In the genomic region with DNA sequence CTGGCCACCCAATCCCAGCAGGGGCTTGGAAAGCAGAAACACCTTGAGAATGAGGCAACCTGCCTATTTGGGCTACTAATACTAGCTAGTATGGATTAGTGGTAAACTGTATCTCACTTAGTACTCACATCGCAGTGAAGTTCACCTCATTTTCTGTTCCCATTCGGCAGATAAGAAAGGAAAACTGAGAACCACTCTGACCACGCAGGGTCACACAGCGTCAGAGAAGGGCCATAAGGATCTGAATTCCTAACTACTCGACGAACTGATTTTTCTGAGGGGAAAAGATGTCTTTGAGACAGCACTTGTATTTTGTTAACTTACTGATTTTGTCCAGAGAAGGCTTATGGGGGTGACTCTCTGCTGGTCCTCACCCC, we compare ENCODE assay signal across 8 mouse cellular contexts. TPM values are rescaled to one million over a fixed set of nuclear protein-coding genes. Genes with fewer than 3 reads are reported as not detected.
DNase-seq lines count a peak whose midpoint lies in the region; ATAC-seq and TF ChIP-seq lines count a peak whose summit lies in the region.

No protein-coding gene starts in this region.

- WGBS in kidney, postnatal 0 days: 26% methylated on average over 6 of the region's 6 CpGs
- 32% methylated on average over 6 of the region's 6 CpGs for WGBS in embryonic facial prominence, embryonic 10.5 days

- no peak for DNase-seq in kidney, postnatal 0 days (ENCODE audit: low spot score)
- no peak for DNase-seq in kidney, postnatal 10 days
- no peak for DNase-seq in embryonic facial prominence, embryonic 10.5 days (ENCODE audit: low spot score)
- peak; percentile 53 for DNase-seq in naive thymus-derived CD4-positive, alpha-beta T cell, adult 2 months (ENCODE audit: low read depth)
- no peak for DNase-seq in right cerebral cortex, postnatal 25 days
- no peak for DNase-seq in gastrocnemius, postnatal 36 days

- peak overlapping the region; percentile 93 for H3K4me2 ChIP-seq in kidney, postnatal 0 days (ENCODE audit: low read length)

- no peaks in the 10 kb centered on the region for H3K36me3 ChIP-seq in kidney, postnatal 0 days (ENCODE audit: insufficient read depth, low read length)
- no peaks in the 10 kb centered on the region for H3K36me3 ChIP-seq in embryonic facial prominence, embryonic 10.5 days (replicated peaks)

- intact Hi-C loops in gastrocnemius, postnatal 36 days (cut with DNase I): loop anchor here (2.0 kb wide), 1 partner anchor 71 kb away; no protein-coding TSS in a partner anchor

- peak overlapping the region; percentile 99 for H3K9ac ChIP-seq in kidney, postnatal 0 days (ENCODE audit: low read depth, low read length)

- peak overlapping the region; percentile 95 for H3K27ac ChIP-seq in kidney, postnatal 0 days
- H3K27ac ChIP-seq in embryonic facial prominence, embryonic 10.5 days (replicated peaks): peak overlapping the region; percentile 99

- no peak for ATAC-seq in kidney, postnatal 0 days (replicated peaks; ENCODE audit: low FRiP score, low read depth)
- peak; percentile 15 for ATAC-seq in inflammation-experienced regulatory T-cells, adult 6 months
- ATAC-seq in monocyte, adult 5-6 weeks (replicated peaks; ENCODE audit: insufficient number of reproducible peaks, low FRiP score, low TSS enrichment, poor library complexity, severe bottlenecking): no peak

- H3K27me3 ChIP-seq in kidney, postnatal 0 days (ENCODE audit: insufficient read depth, low read length): no peaks in the 10 kb centered on the region
- H3K27me3 ChIP-seq in embryonic facial prominence, embryonic 10.5 days (replicated peaks; ENCODE audit: low read depth, poor library complexity, severe bottlenecking): peaks cover 7% of the 10 kb centered on the region; the same call in 1 of the 2 replicates

- peak overlapping the region; percentile 93 for H3K4me3 ChIP-seq in kidney, postnatal 0 days (replicated peaks; ENCODE audit: low read depth, low read length)
- H3K4me3 ChIP-seq in embryonic facial prominence, embryonic 10.5 days: peak overlapping the region; percentile 93

- H3K9me3 ChIP-seq in kidney, postnatal 0 days (replicated peaks; ENCODE audit: low read length): no peaks in the 10 kb centered on the region
- H3K9me3 ChIP-seq in embryonic facial prominence, embryonic 10.5 days: no peaks in the 10 kb centered on the region

- peaks cover 10% of the 10 kb centered on the region; the same call in 1 of the 2 replicates for H3K4me1 ChIP-seq in kidney, postnatal 0 days (replicated peaks; ENCODE audit: insufficient read depth, low read length)
- H3K4me1 ChIP-seq in embryonic facial prominence, embryonic 10.5 days: peaks cover 23% of the 10 kb centered on the region

- no peak for TF ChIP-seq CTCF in kidney, postnatal 0 days (IDR thresholded peaks at IDR 0.05; ENCODE audit: low read depth)

RNA-seq across cellular contexts. Expression of a gene that starts 0.9 kb away (rescaled TPM):
- 33.3 and 35.5 TPM in 2 replicates for polyA plus RNA-seq in kidney, postnatal 0 days (2015; fragmentation: Nextera tagmentation; extraction: Ambion mirVana)
- polyA plus RNA-seq in embryonic facial prominence, embryonic 10.5 days (2016; fragmentation: Nextera tagmentation; extraction: Ambion mirVana): 24.8 and 25.1 TPM in 2 replicates
- polyA plus RNA-seq in inflammation-experienced regulatory T-cells, adult 6 months (2017; shearing (Covaris generic)): 10 to 100 TPM; 11.4 to 12.0 (median 11.9) TPM
- total RNA-seq in monocyte, adult 5-6 weeks (2017): 226 to 314 TPM (median 237 TPM) in 3 replicates
- 10 to 100 TPM; 73.8 to 74.0 TPM for total RNA-seq in gastrocnemius, postnatal 36 days (2021)
